Mouse (Mus musculus): ENCODE measurements around the gene Gm15140.
"Not testable (repeated sequence)": the region's sequence is repeated elsewhere in the genome, so short reads cannot be mapped to it uniquely, and the experiment has no call there.

Gm15140 gene

GRCm38 (mm10) chrX:154120585-154120984 lies at the start of gene Gm15140:
Gene Gm15140 (minus strand): TSS chrX:154120685.
- DNase-seq = not testable (repeated sequence)

Measured in embryo, embryonic 11 days (tissue).